Mouse (Mus musculus): ENCODE results near the gene Rnf217.

Rnf217 gene

GRCm38 (mm10) chr10:31553302-31553701, 55.7 kb downstream of the Rnf217 start:
- no peak for DNase-seq (ENCODE audit: low read depth, low spot score)

- no peak for DNase-seq (ENCODE audit: low read depth, low spot score)
Measured at GRCm38 (mm10) chr10:31551850-31552249, 57.1 kb downstream of the Rnf217 start.

- no peak for DNase-seq (ENCODE audit: low read depth, low spot score)
Measured at GRCm38 (mm10) chr10:31551362-31551761, 57.6 kb downstream of the Rnf217 start.

- DNase-seq (ENCODE audit: low read depth, low spot score) = no peak
Measured at GRCm38 (mm10) chr10:31547156-31547555, 61.8 kb downstream of the Rnf217 start.

GRCm38 (mm10) chr10:31544149-31544942, 64.6 kb downstream of the Rnf217 start:
- DNase-seq (ENCODE audit: low read depth, low spot score) = no peak

- DNase-seq (ENCODE audit: low read depth, low spot score) = no peak
Measured at GRCm38 (mm10) chr10:31540518-31540917, 68.5 kb downstream of the Rnf217 start.

- no peak for DNase-seq (ENCODE audit: low read depth, low spot score)
Measured at GRCm38 (mm10) chr10:31539351-31539750, 69.6 kb downstream of the Rnf217 start.

- DNase-seq (ENCODE audit: low read depth, low spot score) = no peak
Measured at GRCm38 (mm10) chr10:31538721-31539120, 70.3 kb downstream of the Rnf217 start.

GRCm38 (mm10) chr10:31538243-31538642, 70.7 kb downstream of the Rnf217 start:
- DNase-seq (ENCODE audit: low read depth, low spot score) = no peak

GRCm38 (mm10) chr10:31537213-31537612, 71.8 kb downstream of the Rnf217 start:
- no peak for DNase-seq (ENCODE audit: low read depth, low spot score)

GRCm38 (mm10) chr10:31535046-31535445, 73.9 kb downstream of the Rnf217 start:
- DNase-seq (ENCODE audit: low read depth, low spot score) = no peak

GRCm38 (mm10) chr10:31533270-31533826, 75.6 kb downstream of the Rnf217 start:
- DNase-seq (ENCODE audit: low read depth, low spot score) = no peak

GRCm38 (mm10) chr10:31532782-31533181, 76.2 kb downstream of the Rnf217 start:
- no peak for DNase-seq (ENCODE audit: low read depth, low spot score)

- no peak for DNase-seq (ENCODE audit: low read depth, low spot score)
Measured at GRCm38 (mm10) chr10:31528297-31528984, 80.5 kb downstream of the Rnf217 start.

- no peak for DNase-seq (ENCODE audit: low read depth, low spot score)
Measured at GRCm38 (mm10) chr10:31525705-31526104, 83.3 kb downstream of the Rnf217 start.

GRCm38 (mm10) chr10:31519420-31519819, 89.6 kb downstream of the Rnf217 start:
- no peak for DNase-seq (ENCODE audit: low read depth, low spot score)

GRCm38 (mm10) chr10:31518210-31518609, 90.8 kb downstream of the Rnf217 start:
- no peak for DNase-seq (ENCODE audit: low read depth, low spot score)

GRCm38 (mm10) chr10:31517192-31517591, 91.8 kb downstream of the Rnf217 start:
- no peak for DNase-seq (ENCODE audit: low read depth, low spot score)

- DNase-seq (ENCODE audit: low read depth, low spot score) = no peak
Measured at GRCm38 (mm10) chr10:31515897-31516296, 93.1 kb downstream of the Rnf217 start.

- DNase-seq (ENCODE audit: low read depth, low spot score) = peak; percentile 52
Measured at GRCm38 (mm10) chr10:31504134-31504551, 104.8 kb downstream of the Rnf217 start.

- no peak for DNase-seq (ENCODE audit: low read depth, low spot score)
Measured at GRCm38 (mm10) chr10:31503542-31504133, 105.3 kb downstream of the Rnf217 start.

- no peak for DNase-seq (ENCODE audit: low read depth, low spot score)
Measured at GRCm38 (mm10) chr10:31501644-31502043, 107.3 kb downstream of the Rnf217 start.

All from brain, embryonic 18.5 days (tissue).